Mouse (Mus musculus): Measurements from ENCODE around the gene Pccb.

GRCm38 (mm10) chr9:100997138-100997537 is 37.6 kb downstream of the Pccb start:
- TF ChIP-seq CTCF (IDR thresholded peaks at IDR 0.05; ENCODE audit: insufficient read depth, low read depth, low read length) (no peak), POLR2A (IDR thresholded peaks at IDR 0.05; ENCODE audit: insufficient read depth, low read depth, low read length) (no peak)

Measured in olfactory bulb, adult 2 months (tissue).